ENCODE assay signal across 8 mouse cellular contexts in genomic region chr16:57669348-57669747, GRCm38 (mm10).
DNase-seq lines count a peak whose midpoint lies in the region; ATAC-seq and TF ChIP-seq lines count a peak whose summit lies in the region.

No protein-coding gene starts in this region.

- WGBS in forebrain, embryonic 13.5 days, result 8% methylated on average over 3 of the region's 3 CpGs
- WGBS in forebrain, embryonic 12.5 days, result 16% methylated on average over 3 of the region's 3 CpGs
- 14% methylated on average over 3 of the region's 3 CpGs for WGBS in neural tube, embryonic 11.5 days
- 17% methylated on average over 3 of the region's 3 CpGs for WGBS in neural tube, embryonic 15.5 days
- 10% methylated on average over 3 of the region's 3 CpGs for WGBS in kidney, adult 2 months
- WGBS in midbrain, embryonic 15.5 days, result 17% methylated on average over 3 of the region's 3 CpGs

- H3K27ac ChIP-seq in forebrain, embryonic 13.5 days, result no peak overlapping the region
- H3K27ac ChIP-seq in forebrain, embryonic 12.5 days, result no peak overlapping the region
- H3K27ac ChIP-seq in neural tube, embryonic 11.5 days (ENCODE audit: low read depth, low read length), result no peak overlapping the region
- H3K27ac ChIP-seq in neural tube, embryonic 15.5 days (replicated peaks), result no peak overlapping the region
- no peak overlapping the region for H3K27ac ChIP-seq in kidney, adult 2 months (ENCODE audit: insufficient read depth, low read depth, low read length)
- H3K27ac ChIP-seq in midbrain, embryonic 15.5 days, result no peak overlapping the region

- H3K27me3 ChIP-seq in forebrain, embryonic 13.5 days, result no peaks in the 10 kb centered on the region
- no peaks in the 10 kb centered on the region for H3K27me3 ChIP-seq in forebrain, embryonic 12.5 days
- no peaks in the 10 kb centered on the region for H3K27me3 ChIP-seq in neural tube, embryonic 11.5 days (ENCODE audit: control insufficient read depth, insufficient read depth, low read length)
- no peaks in the 10 kb centered on the region for H3K27me3 ChIP-seq in neural tube, embryonic 15.5 days (replicated peaks)
- no peaks in the 10 kb centered on the region for H3K27me3 ChIP-seq in kidney, adult 2 months (replicated peaks; ENCODE audit: control insufficient read depth, insufficient read depth, low read length)
- H3K27me3 ChIP-seq in midbrain, embryonic 15.5 days (replicated peaks), result no peaks in the 10 kb centered on the region

- DNase-seq in neural tube, embryonic 11.5 days (ENCODE audit: low spot score), result peak; percentile 19
- peak; percentile 5 to 21 for DNase-seq in cerebellum, postnatal 25 days
- peak; percentile 49 for DNase-seq in kidney, adult 2 months
- DNase-seq in urinary bladder, postnatal 25 days (ENCODE audit: low spot score), result no peak

- no peak overlapping the region for H3K4me2 ChIP-seq in forebrain, embryonic 13.5 days
- no peak overlapping the region for H3K4me2 ChIP-seq in forebrain, embryonic 12.5 days
- H3K4me2 ChIP-seq in neural tube, embryonic 11.5 days (ENCODE audit: low read depth), result no peak overlapping the region
- no peak overlapping the region for H3K4me2 ChIP-seq in neural tube, embryonic 15.5 days
- H3K4me2 ChIP-seq in midbrain, embryonic 15.5 days, result no peak overlapping the region

- no peaks in the 10 kb centered on the region for H3K9me3 ChIP-seq in forebrain, embryonic 13.5 days (replicated peaks)
- no peaks in the 10 kb centered on the region for H3K9me3 ChIP-seq in forebrain, embryonic 12.5 days
- H3K9me3 ChIP-seq in neural tube, embryonic 11.5 days (ENCODE audit: control insufficient read depth, low read length), result no peaks in the 10 kb centered on the region
- no peaks in the 10 kb centered on the region for H3K9me3 ChIP-seq in neural tube, embryonic 15.5 days (replicated peaks)
- no peaks in the 10 kb centered on the region for H3K9me3 ChIP-seq in midbrain, embryonic 15.5 days

- peak; percentile 24; the same call in 1 of the 2 replicates for ATAC-seq in forebrain, embryonic 13.5 days
- no peak for ATAC-seq in forebrain, embryonic 12.5 days (ENCODE audit: low FRiP score)
- ATAC-seq in neural tube, embryonic 11.5 days (ENCODE audit: insufficient read depth, low FRiP score, low TSS enrichment), result no peak; the same call in 1 of the 2 replicates
- no peak; the same call in 1 of the 2 replicates for ATAC-seq in neural tube, embryonic 15.5 days (ENCODE audit: low FRiP score)
- 0 out of 2 replicates have a peak, but pooled peaks have one; percentile 56 for ATAC-seq in midbrain, embryonic 15.5 days (replicated peaks)

- TF ChIP-seq POLR2A in kidney, adult 2 months (IDR thresholded peaks at IDR 0.05; ENCODE audit: low read depth, low read length), result no peak

- TF ChIP-seq CTCF in kidney, adult 2 months (conservative IDR thresholded peaks at IDR 0.05; ENCODE audit: insufficient read depth, insufficient read length, low read depth, low read length), result peak; percentile 41

- no peak overlapping the region for H3K9ac ChIP-seq in forebrain, embryonic 13.5 days
- H3K9ac ChIP-seq in forebrain, embryonic 12.5 days, result no peak overlapping the region
- no peak overlapping the region for H3K9ac ChIP-seq in neural tube, embryonic 11.5 days (ENCODE audit: low read length)
- H3K9ac ChIP-seq in neural tube, embryonic 15.5 days (replicated peaks), result no peak overlapping the region
- no peak overlapping the region for H3K9ac ChIP-seq in midbrain, embryonic 15.5 days

- H3K4me1 ChIP-seq in forebrain, embryonic 13.5 days, result no peaks in the 10 kb centered on the region
- no peaks in the 10 kb centered on the region for H3K4me1 ChIP-seq in forebrain, embryonic 12.5 days
- H3K4me1 ChIP-seq in neural tube, embryonic 11.5 days (ENCODE audit: control insufficient read depth, insufficient read depth, low read length), result no peaks in the 10 kb centered on the region
- no peaks in the 10 kb centered on the region for H3K4me1 ChIP-seq in neural tube, embryonic 15.5 days
- H3K4me1 ChIP-seq in kidney, adult 2 months (ENCODE audit: control insufficient read depth, insufficient read depth, low read length), result no peaks in the 10 kb centered on the region
- H3K4me1 ChIP-seq in midbrain, embryonic 15.5 days, result no peaks in the 10 kb centered on the region

- no peaks in the 10 kb centered on the region for H3K36me3 ChIP-seq in forebrain, embryonic 13.5 days (ENCODE audit: poor library complexity, severe bottlenecking)
- H3K36me3 ChIP-seq in forebrain, embryonic 12.5 days (replicated peaks), result no peaks in the 10 kb centered on the region
- H3K36me3 ChIP-seq in neural tube, embryonic 11.5 days (ENCODE audit: control insufficient read depth, insufficient read depth, low read length), result no peaks in the 10 kb centered on the region
- no peaks in the 10 kb centered on the region for H3K36me3 ChIP-seq in neural tube, embryonic 15.5 days
- H3K36me3 ChIP-seq in kidney, adult 2 months (ENCODE audit: control insufficient read depth, insufficient read depth, low read length), result no peaks in the 10 kb centered on the region
- H3K36me3 ChIP-seq in midbrain, embryonic 15.5 days (replicated peaks), result no peaks in the 10 kb centered on the region

- H3K4me3 ChIP-seq in forebrain, embryonic 13.5 days, result no peak overlapping the region
- H3K4me3 ChIP-seq in forebrain, embryonic 12.5 days (replicated peaks), result no peak overlapping the region
- no peak overlapping the region for H3K4me3 ChIP-seq in neural tube, embryonic 11.5 days (ENCODE audit: low read depth, low read length)
- H3K4me3 ChIP-seq in neural tube, embryonic 15.5 days (replicated peaks), result no peak overlapping the region
- no peak overlapping the region for H3K4me3 ChIP-seq in kidney, adult 2 months (ENCODE audit: insufficient read depth, low read depth, low read length)
- H3K4me3 ChIP-seq in midbrain, embryonic 15.5 days, result no peak overlapping the region

Comparison
In these comparisons a context has a peak if more than half of its experiments do, and no peak if none do; other contexts are left out.
1. ATAC-seq: peak in forebrain, embryonic 13.5 days (single experiment) and midbrain, embryonic 15.5 days (single experiment); none in forebrain, embryonic 12.5 days (single experiment), neural tube, embryonic 11.5 days (single experiment) and neural tube, embryonic 15.5 days (single experiment).